Mouse (Mus musculus): ENCODE measurements around the gene Hmga2.

- TF ChIP-seq CTCF (IDR thresholded peaks at IDR 0.05; ENCODE audit: low read depth) (no peak), EP300 (IDR thresholded peaks at IDR 0.05; ENCODE audit: low read depth) (peak; percentile 71)
Observed at GRCm38 (mm10) chr10:120444463-120445070, 31.7 kb downstream of the Hmga2 start.
